Mouse (Mus musculus): Measurements from ENCODE around the gene Clptm1. TPM values are rescaled to one million over a fixed set of nuclear protein-coding genes. Genes with fewer than 3 reads are reported as not detected.

Clptm1 gene
- 149 and 193 TPM in 2 replicates for polyA plus RNA-seq (2012)

- no peak for TF ChIP-seq GATA1 (IDR thresholded peaks at IDR 0.05; ENCODE audit: low read length)
Observed at GRCm38 (mm10) chr7:19664955-19665841, at the start of gene Clptm1. TSS of gene Clptm1 (minus strand) at chr7:19665033.

GRCm38 (mm10) chr7:19713598-19713997 lies 48.8 kb upstream of the Clptm1 start:
- no peak for TF ChIP-seq GATA1 (IDR thresholded peaks at IDR 0.05; ENCODE audit: low read length)

- no peak for TF ChIP-seq GATA1 (IDR thresholded peaks at IDR 0.05; ENCODE audit: low read length)
Observed at GRCm38 (mm10) chr7:19713196-19713595, 48.4 kb upstream of the Clptm1 start.

- TF ChIP-seq GATA1 (IDR thresholded peaks at IDR 0.05; ENCODE audit: low read length) = no peak
Observed at GRCm38 (mm10) chr7:19712414-19712813, 47.6 kb upstream of the Clptm1 start.

- no peak for TF ChIP-seq GATA1 (IDR thresholded peaks at IDR 0.05; ENCODE audit: low read length)
Observed at GRCm38 (mm10) chr7:19710650-19711049, 45.8 kb upstream of the Clptm1 start.

- TF ChIP-seq GATA1 (IDR thresholded peaks at IDR 0.05; ENCODE audit: low read length) = no peak
Observed at GRCm38 (mm10) chr7:19705271-19705670, 40.4 kb upstream of the Clptm1 start.

- no peak for TF ChIP-seq GATA1 (IDR thresholded peaks at IDR 0.05; ENCODE audit: low read length)
Observed at GRCm38 (mm10) chr7:19704475-19704874, 39.6 kb upstream of the Clptm1 start.

GRCm38 (mm10) chr7:19702859-19703555 lies 38.2 kb upstream of the Clptm1 start:
- no peak for TF ChIP-seq GATA1 (IDR thresholded peaks at IDR 0.05; ENCODE audit: low read length)

GRCm38 (mm10) chr7:19701069-19701761 lies 36.4 kb upstream of the Clptm1 start:
- TF ChIP-seq GATA1 (IDR thresholded peaks at IDR 0.05; ENCODE audit: low read length) = no peak

- TF ChIP-seq GATA1 (IDR thresholded peaks at IDR 0.05; ENCODE audit: low read length) = no peak
Observed at GRCm38 (mm10) chr7:19700299-19701068, 35.7 kb upstream of the Clptm1 start.

GRCm38 (mm10) chr7:19699827-19700148 lies 35.0 kb upstream of the Clptm1 start:
- TF ChIP-seq GATA1 (IDR thresholded peaks at IDR 0.05; ENCODE audit: low read length) = no peak

- TF ChIP-seq GATA1 (IDR thresholded peaks at IDR 0.05; ENCODE audit: low read length) = no peak
Observed at GRCm38 (mm10) chr7:19698907-19699826, 34.3 kb upstream of the Clptm1 start, which contains the start of gene Apoe. TSS of gene Apoe (minus strand) at chr7:19699188.

- no peak for TF ChIP-seq GATA1 (IDR thresholded peaks at IDR 0.05; ENCODE audit: low read length)
Observed at GRCm38 (mm10) chr7:19697949-19698906, 33.4 kb upstream of the Clptm1 start.

Measured in G1E-ER4 (cell line).